Mouse (Mus musculus) C2C12 (cell line): Measurements from ENCODE around the gene Morc3.

Experiments used
- CTCF ChIP-seq: IDR thresholded peaks from one replicate; pipeline ENCODE4 v1.5.1; 2011; ENCODE audit not compliant: control insufficient read depth, insufficient read depth, insufficient read length
- MAX ChIP-seq: IDR thresholded peaks from one replicate; pipeline ENCODE4 v1.6.1; 2011; ENCODE audit warnings: mild to moderate bottlenecking, control low read depth
- MYOD1 ChIP-seq: IDR thresholded peaks from one replicate; pipeline ENCODE4 v1.6.1; 2011; ENCODE audit warnings: low read depth; ENCODE audit not compliant: control insufficient read depth, insufficient read length
- MYOG ChIP-seq: IDR thresholded peaks from one replicate; pipeline ENCODE4 v1.6.1; 2011; ENCODE audit not compliant: control insufficient read depth, insufficient read length; ENCODE audit errors: extremely low read depth
- USF1 ChIP-seq: IDR thresholded peaks from one replicate; pipeline ENCODE4 v1.6.1; 2011; ENCODE audit warnings: low read depth, mild to moderate bottlenecking, control low read depth, moderate library complexity

DNA sequence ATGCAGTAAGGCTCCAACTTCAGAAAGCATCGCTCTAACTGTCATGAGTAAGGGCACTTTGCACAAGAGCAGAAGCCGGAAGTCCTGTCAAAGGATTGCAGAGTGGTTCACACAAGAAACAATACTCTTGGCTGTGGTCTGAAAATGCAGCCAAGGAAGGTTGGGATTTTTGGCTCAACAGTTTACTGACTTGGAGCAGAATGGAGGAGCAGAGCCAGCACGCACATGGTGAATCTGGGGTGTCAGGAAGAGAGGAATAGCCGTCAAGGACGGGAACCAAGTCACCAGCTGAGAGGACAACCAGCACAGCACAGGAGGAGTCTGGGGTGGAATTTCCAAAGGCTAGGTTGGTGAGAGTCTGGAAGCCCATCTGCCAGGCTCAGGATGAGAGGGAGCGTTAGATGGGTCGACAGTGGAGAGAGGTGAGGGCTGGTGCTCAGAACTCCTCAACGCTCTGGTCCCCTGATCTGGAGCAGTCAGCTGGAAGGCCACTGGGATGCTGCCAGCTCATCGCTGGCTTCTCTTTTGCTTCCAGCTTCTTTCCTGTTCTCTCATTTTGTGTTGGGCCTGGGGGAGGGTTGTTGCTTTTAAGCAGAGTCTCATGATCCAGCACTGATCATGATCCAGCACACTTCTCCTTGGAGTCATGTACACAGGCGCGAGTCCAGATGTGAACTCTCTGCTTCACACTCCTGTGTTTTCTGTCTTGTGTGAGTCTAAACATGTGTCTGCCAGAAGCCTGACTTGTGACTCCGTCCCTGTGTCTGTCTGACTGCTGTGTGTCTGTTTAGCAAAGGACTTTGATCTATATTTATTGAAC is 34.7 kb upstream of the Morc3 start:
- TF ChIP-seq CTCF (no peak), MAX (no peak), MYOG (no peak), USF1 (no peak), MYOD1 (no peak)
